Mouse (Mus musculus) erythroblast, embryonic 14.5 days (primary cell): ENCODE results near the gene Hmox2. TPM values are rescaled to one million over a fixed set of nuclear protein-coding genes. Genes with fewer than 3 reads are reported as not detected.
"Not testable (repeated sequence)": the region's sequence is repeated elsewhere in the genome, so short reads cannot be mapped to it uniquely, and the experiment has no call there.

Source experiments
- H3K27me3 ChIP-seq: 2 replicates; pipeline ENCODE4 v1.6.1; 2012; ENCODE audit warnings: inconsistent platforms; ENCODE audit not compliant: control insufficient read depth
- H3K36me3 ChIP-seq: 2 replicates; pipeline ENCODE4 v1.6.1; 2012; ENCODE audit warnings: mild to moderate bottlenecking, inconsistent platforms; ENCODE audit not compliant: control insufficient read depth
- H3K4me1 ChIP-seq: 2 replicates; pipeline ENCODE4 v1.6.1; 2012; ENCODE audit warnings: inconsistent platforms; ENCODE audit not compliant: control insufficient read depth
- H3K4me3 ChIP-seq: replicated peaks from 2 replicates; pipeline ENCODE3; 2012; ENCODE audit warnings: moderate library complexity, mild to moderate bottlenecking, inconsistent platforms
- H3K9me3 ChIP-seq: 2 replicates; pipeline ENCODE4 v1.6.1; 2012; ENCODE audit warnings: low read length, inconsistent platforms, mixed read lengths; ENCODE audit not compliant: control insufficient read depth
- GATA1 ChIP-seq: IDR thresholded peaks from 2 replicates; pipeline ENCODE4 v1.6.1; 2012; ENCODE audit warnings: low read length, inconsistent platforms, mixed read lengths
- TAL1 ChIP-seq: IDR thresholded peaks from 3 replicates; pipeline ENCODE4 v1.6.1; 2012; ENCODE audit warnings: low read length, inconsistent platforms, mixed read lengths
- polyA plus RNA-seq: library from polyadenylated mRNA; stranded (reverse); fragments of >175 nt; gene quantifications from 2 replicates; pipeline ENCODE4 v1.2.3, GENCODE M21; 2012

Gene Hmox2
- polyA plus RNA-seq, 1 experiment = 0.34 TPM

GRCm38 (mm10) chr16:4752155-4752554 lies 26.0 kb downstream of the Hmox2 start:
- Histone ChIP-seq H3K36me3 (no peaks in the 10 kb centered on the region), H3K27me3 (no peaks in the 10 kb centered on the region), H3K4me3 (no peak overlapping the region), H3K9me3 (no peaks in the 10 kb centered on the region), H3K4me1 (peaks cover 2% of the 10 kb centered on the region)
- TF ChIP-seq TAL1 (no peak), GATA1 (no peak)

DNA sequence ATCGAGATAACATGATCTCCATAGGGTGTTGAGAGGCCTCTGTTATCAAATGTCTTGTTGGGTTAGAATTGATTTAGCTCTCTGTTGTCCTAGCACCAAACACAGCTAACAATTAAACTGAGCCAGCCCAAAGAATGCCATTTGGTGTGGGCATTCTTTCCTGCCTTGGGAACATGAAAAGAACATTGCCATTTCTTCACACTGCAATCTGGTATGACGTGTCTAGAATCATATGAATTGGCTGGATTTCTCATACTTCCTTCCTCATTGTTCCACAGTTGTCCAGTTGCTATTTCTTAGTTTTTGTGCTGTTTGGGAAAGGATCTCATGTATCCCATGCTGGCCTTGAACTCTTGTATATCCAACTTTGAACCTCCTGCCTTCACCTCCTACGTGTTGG lies 27.9 kb downstream of the Hmox2 start:
- peaks cover 4% of the 10 kb centered on the region for H3K4me1 ChIP-seq
- no peaks in the 10 kb centered on the region for H3K36me3 ChIP-seq
- no peaks in the 10 kb centered on the region for H3K27me3 ChIP-seq
- TF ChIP-seq GATA1 (no peak), TAL1 (no peak)
- H3K4me3 ChIP-seq = no peak overlapping the region
- no peaks in the 10 kb centered on the region for H3K9me3 ChIP-seq

- peak overlapping the region; percentile 58 for H3K4me3 ChIP-seq
- not testable (repeated sequence) for H3K27me3 ChIP-seq
These were observed 30.6 kb downstream of the Hmox2 start for GRCm38 (mm10) chr16:4756660-4757335.

GRCm38 (mm10) chr16:4762437-4762836 lies 36.3 kb downstream of the Hmox2 start:
- Histone ChIP-seq H3K4me1 (no peaks in the 10 kb centered on the region; the same call in none of the 2 replicates), H3K9me3 (no peaks in the 10 kb centered on the region), H3K27me3 (no peaks in the 10 kb centered on the region), H3K36me3 (peaks cover 30% of the 10 kb centered on the region), H3K4me3 (no peak overlapping the region)
- TF ChIP-seq GATA1 (no peak), TAL1 (no peak)

More at GRCm38 (mm10) chr16:4756660-4757335, 30.6 kb downstream of the Hmox2 start:
- H3K9me3 ChIP-seq, H3K36me3 ChIP-seq, H3K4me1 ChIP-seq: not testable (repeated sequence)

DNA sequence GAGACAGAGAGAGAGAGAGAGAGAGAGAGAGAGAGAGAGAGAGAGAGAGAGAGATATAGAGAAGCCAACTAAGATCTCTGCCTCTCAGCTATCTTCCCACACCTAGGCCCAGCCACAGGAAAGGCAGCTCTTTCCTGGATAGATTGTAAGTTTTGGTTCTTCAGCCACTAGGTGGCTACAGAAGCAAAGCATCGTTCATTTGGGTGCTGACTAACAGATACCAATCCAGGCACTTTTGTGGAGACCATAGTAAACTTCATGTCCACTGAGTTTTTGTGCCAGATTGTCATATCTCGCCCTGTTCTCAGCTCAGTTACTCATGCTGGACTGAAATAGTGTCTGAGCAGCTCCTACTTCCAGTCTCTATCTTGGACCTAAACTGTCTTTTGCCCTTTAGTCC lies 37.1 kb downstream of the Hmox2 start:
- H3K36me3 ChIP-seq = peaks cover 39% of the 10 kb centered on the region
- no peaks in the 10 kb centered on the region; the same call in 1 of the 2 replicates for H3K4me1 ChIP-seq
- TF ChIP-seq TAL1 (no peak), GATA1 (no peak)
- H3K27me3 ChIP-seq = no peaks in the 10 kb centered on the region
- H3K9me3 ChIP-seq = no peaks in the 10 kb centered on the region
- H3K4me3 ChIP-seq = no peak overlapping the region

GRCm38 (mm10) chr16:4765852-4766251 lies 39.7 kb downstream of the Hmox2 start:
- H3K27me3 ChIP-seq = no peaks in the 10 kb centered on the region
- peaks cover 63% of the 10 kb centered on the region for H3K36me3 ChIP-seq
- TF ChIP-seq GATA1 = no peak
- no peak for TF ChIP-seq TAL1
- H3K4me1 ChIP-seq = no peaks in the 10 kb centered on the region
- H3K4me3 ChIP-seq = no peak overlapping the region
- no peaks in the 10 kb centered on the region for H3K9me3 ChIP-seq

DNA sequence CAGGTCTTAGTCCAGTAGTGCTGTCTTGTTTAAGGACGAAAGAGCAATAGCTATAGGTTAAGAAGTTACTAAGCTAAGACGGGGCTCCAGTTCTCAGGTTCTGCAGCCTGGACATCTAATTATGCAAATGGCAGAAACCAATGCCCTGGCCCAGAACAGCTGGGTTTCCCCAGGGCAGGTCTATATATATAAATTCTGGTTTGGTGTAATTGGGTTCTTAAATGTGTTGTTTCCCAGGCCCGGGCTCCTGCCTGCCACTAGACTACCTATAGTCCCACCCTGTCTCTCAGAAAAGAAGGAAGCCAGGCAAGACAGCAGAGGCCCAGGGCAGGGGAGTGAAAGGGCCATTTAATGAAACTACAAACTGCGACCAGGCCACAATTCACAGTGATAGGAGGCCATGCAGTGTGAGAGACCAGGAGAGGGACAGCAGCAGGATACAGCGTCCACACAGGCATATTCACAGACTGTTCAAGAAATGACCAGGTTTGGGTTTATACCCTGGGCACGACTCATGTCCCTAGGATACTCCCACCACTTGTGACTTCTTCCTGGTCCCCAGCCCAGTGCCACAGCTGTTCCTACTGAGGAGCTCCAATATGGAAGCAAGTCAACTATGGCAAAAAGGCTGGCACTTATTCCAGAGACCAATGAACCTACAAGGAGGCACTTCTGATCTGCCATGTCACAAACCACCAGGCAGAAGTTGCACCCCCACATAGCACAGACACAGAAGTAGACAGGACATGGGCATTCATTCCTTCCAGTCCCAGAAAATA lies 41.0 kb downstream of the Hmox2 start:
- no peak overlapping the region for H3K4me3 ChIP-seq
- peaks cover 63% of the 10 kb centered on the region for H3K36me3 ChIP-seq
- no peaks in the 10 kb centered on the region for H3K9me3 ChIP-seq
- TF ChIP-seq TAL1 (no peak), GATA1 (no peak)
- H3K27me3 ChIP-seq = no peaks in the 10 kb centered on the region
- H3K4me1 ChIP-seq = no peaks in the 10 kb centered on the region

DNA sequence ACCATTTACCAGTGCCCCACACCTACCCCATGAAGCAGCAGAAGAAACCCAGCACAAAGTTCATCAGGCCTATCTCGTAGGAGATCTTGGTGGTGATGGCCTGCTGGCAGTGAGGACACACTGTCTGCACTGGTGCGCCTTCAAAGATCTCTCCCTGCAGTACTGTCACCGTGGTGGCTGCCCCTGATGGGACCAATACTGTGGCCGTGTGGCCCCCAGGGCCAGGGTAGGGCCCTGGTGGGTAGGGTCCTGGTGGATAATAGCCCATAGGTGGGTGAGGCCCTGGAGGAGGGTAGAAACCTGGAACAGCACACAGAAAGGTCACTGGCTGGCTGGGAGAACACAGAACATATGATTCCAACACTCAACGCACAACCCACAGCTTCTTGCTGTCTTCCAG lies 42.6 kb downstream of the Hmox2 start:
- H3K9me3 ChIP-seq = no peaks in the 10 kb centered on the region
- H3K36me3 ChIP-seq = peaks cover 60% of the 10 kb centered on the region
- no peaks in the 10 kb centered on the region for H3K27me3 ChIP-seq
- H3K4me1 ChIP-seq = peaks cover 3% of the 10 kb centered on the region
- H3K4me3 ChIP-seq = no peak overlapping the region
- TF ChIP-seq TAL1 (no peak), GATA1 (no peak)

GRCm38 (mm10) chr16:4773289-4773970 lies 47.3 kb downstream of the Hmox2 start:
- Histone ChIP-seq H3K36me3 (peaks cover 27% of the 10 kb centered on the region), H3K27me3 (no peaks in the 10 kb centered on the region), H3K4me1 (peaks cover 13% of the 10 kb centered on the region), H3K9me3 (no peaks in the 10 kb centered on the region), H3K4me3 (no peak overlapping the region)
- TF ChIP-seq TAL1 = no peak
- TF ChIP-seq GATA1 = no peak
